Mouse (Mus musculus): ENCODE data around the gene Uhrf1. TPM values are rescaled to one million over a fixed set of nuclear protein-coding genes. Genes with fewer than 3 reads are reported as not detected.

The Uhrf1 gene
- polyA plus RNA-seq, 1 experiment, result 30.4 TPM

DNA sequence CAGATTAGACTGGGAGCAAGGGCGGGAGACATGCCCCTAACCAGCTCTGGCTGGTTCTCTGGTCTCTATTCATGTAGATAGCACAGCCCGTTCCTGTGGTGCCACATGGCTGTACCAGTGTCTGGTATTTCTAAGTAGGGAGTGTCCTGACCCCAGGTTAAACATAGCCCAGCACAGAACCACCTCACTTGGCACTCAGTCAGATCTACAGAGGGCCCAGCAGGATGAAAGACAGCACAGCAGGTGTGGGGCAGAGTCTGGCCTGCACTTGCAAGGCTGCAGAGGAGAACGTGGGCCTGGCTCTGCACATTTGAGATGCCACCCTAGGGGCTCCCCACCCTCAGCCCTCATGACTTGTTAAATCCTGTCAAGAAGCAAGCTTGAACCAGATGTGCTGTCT, 42.0 kb upstream of the Uhrf1 start:
- Histone ChIP-seq H3K4me1 (ENCODE audit: control insufficient read depth) (peaks cover 64% of the 10 kb centered on the region), H3K4me3 (replicated peaks) (no peak overlapping the region), H3K9me3 (ENCODE audit: control insufficient read depth, low read length) (no peaks in the 10 kb centered on the region), H3K36me3 (ENCODE audit: control insufficient read depth) (peaks cover 72% of the 10 kb centered on the region), H3K27me3 (ENCODE audit: control insufficient read depth) (no peaks in the 10 kb centered on the region)
- TF ChIP-seq TAL1 (IDR thresholded peaks at IDR 0.05; ENCODE audit: low read length) (no peak), GATA1 (IDR thresholded peaks at IDR 0.05; ENCODE audit: low read length) (no peak)

DNA sequence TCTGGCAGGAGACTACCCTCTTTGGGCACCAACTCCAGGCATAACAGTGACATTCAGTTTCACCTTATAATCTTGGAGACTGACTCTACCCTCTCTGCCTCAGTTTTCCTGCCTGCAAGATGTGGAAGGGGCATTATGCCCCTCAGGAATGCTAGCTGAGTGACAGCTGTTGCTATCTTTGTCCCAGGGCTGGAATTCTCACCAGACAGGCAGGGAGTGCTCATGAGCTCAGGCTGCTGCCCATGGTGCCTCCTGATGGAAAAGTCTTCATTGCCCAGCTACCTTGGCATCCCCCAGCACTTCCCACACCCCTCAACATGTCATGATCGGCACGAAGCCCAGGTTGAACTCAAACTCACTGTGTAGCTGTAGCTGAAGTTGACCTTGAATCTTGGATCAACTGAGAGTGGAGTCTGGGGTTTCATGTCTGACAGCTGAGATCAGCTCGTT, 40.5 kb upstream of the Uhrf1 start:
- peaks cover 68% of the 10 kb centered on the region for H3K36me3 ChIP-seq (ENCODE audit: control insufficient read depth)
- TF ChIP-seq TAL1 (IDR thresholded peaks at IDR 0.05; ENCODE audit: low read length), result no peak
- no peak for TF ChIP-seq GATA1 (IDR thresholded peaks at IDR 0.05; ENCODE audit: low read length)
- no peak overlapping the region for H3K4me3 ChIP-seq (replicated peaks)
- H3K27me3 ChIP-seq (ENCODE audit: control insufficient read depth), result no peaks in the 10 kb centered on the region
- H3K9me3 ChIP-seq (ENCODE audit: control insufficient read depth, low read length), result no peaks in the 10 kb centered on the region
- peaks cover 60% of the 10 kb centered on the region for H3K4me1 ChIP-seq (ENCODE audit: control insufficient read depth)

DNA sequence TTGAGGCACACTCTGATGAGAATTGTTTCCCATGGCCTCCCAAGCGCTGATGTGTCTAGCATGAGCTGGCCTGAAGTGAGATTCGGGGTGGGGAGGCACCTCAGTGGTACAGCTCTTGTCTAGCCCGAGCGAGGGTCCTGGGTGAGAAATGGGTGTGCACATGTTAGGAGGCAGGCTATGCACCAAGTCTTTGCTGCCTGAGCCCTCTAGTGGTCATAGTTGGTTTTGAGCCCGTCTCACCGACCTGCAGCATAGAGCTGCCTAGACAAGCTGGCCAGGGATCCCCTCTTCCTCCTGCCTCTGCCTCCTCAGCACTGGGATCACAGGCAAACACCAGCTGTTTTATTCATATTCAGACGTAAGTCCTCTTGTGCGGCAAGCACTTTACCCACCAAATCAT, 39.1 kb upstream of the Uhrf1 start:
- Histone ChIP-seq H3K4me1 (ENCODE audit: control insufficient read depth) (peaks cover 50% of the 10 kb centered on the region), H3K27me3 (ENCODE audit: control insufficient read depth) (no peaks in the 10 kb centered on the region), H3K36me3 (ENCODE audit: control insufficient read depth) (peaks cover 54% of the 10 kb centered on the region), H3K9me3 (ENCODE audit: control insufficient read depth, low read length) (no peaks in the 10 kb centered on the region), H3K4me3 (replicated peaks) (no peak overlapping the region)
- TF ChIP-seq GATA1 (IDR thresholded peaks at IDR 0.05; ENCODE audit: low read length) (no peak), TAL1 (IDR thresholded peaks at IDR 0.05; ENCODE audit: low read length) (no peak)

DNA sequence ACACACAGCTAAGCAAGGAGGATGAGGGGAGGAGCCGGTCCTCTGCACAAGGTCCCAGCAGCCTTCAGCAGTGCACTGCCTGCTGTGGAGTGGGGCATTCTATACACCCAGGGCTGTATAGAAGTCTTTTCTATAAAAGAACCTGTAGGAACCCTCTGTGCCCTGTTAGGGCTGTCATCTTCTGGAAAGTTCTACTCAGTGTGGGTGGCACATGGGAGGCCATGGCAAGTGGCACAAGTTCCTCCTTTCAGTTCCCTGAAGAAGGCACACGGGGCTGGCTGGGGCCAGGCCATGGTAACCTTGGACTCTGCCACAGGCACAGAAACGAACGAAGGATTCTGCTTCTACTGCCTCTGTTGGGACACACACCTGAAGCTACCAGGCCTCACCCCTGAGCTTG, 38.1 kb upstream of the Uhrf1 start:
- H3K9me3 ChIP-seq (ENCODE audit: control insufficient read depth, low read length), result no peaks in the 10 kb centered on the region
- no peak overlapping the region for H3K4me3 ChIP-seq (replicated peaks)
- H3K4me1 ChIP-seq (ENCODE audit: control insufficient read depth), result peaks cover 50% of the 10 kb centered on the region
- peaks cover 48% of the 10 kb centered on the region for H3K36me3 ChIP-seq (ENCODE audit: control insufficient read depth)
- TF ChIP-seq TAL1 (IDR thresholded peaks at IDR 0.05; ENCODE audit: low read length) (no peak), GATA1 (IDR thresholded peaks at IDR 0.05; ENCODE audit: low read length) (no peak)
- H3K27me3 ChIP-seq (ENCODE audit: control insufficient read depth), result no peaks in the 10 kb centered on the region

DNA sequence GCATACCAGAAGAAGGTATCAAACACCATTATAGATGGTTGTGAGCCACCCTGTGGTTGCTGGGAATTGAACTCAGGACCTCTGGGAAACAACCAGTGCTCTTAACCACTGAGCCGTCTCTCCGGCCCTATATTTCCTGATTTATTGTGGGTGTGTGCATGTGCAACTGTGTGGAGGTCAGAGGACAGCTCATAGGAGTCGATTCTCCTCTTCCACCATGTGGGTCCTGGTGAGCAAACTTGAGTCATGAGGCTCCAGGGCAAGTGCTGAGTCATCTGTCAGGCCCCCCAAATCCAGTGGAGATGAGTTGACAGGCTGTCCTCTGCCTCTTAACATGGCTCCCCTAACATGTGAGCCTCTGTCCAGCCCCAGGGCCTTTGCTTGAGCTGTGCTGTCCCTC, 37.3 kb upstream of the Uhrf1 start:
- H3K9me3 ChIP-seq (ENCODE audit: control insufficient read depth, low read length), result no peaks in the 10 kb centered on the region
- H3K36me3 ChIP-seq (ENCODE audit: control insufficient read depth), result peaks cover 48% of the 10 kb centered on the region
- peaks cover 50% of the 10 kb centered on the region for H3K4me1 ChIP-seq (ENCODE audit: control insufficient read depth)
- no peaks in the 10 kb centered on the region for H3K27me3 ChIP-seq (ENCODE audit: control insufficient read depth)
- TF ChIP-seq GATA1 (IDR thresholded peaks at IDR 0.05; ENCODE audit: low read length) (no peak), TAL1 (IDR thresholded peaks at IDR 0.05; ENCODE audit: low read length) (no peak)
- H3K4me3 ChIP-seq (replicated peaks), result no peak overlapping the region

DNA sequence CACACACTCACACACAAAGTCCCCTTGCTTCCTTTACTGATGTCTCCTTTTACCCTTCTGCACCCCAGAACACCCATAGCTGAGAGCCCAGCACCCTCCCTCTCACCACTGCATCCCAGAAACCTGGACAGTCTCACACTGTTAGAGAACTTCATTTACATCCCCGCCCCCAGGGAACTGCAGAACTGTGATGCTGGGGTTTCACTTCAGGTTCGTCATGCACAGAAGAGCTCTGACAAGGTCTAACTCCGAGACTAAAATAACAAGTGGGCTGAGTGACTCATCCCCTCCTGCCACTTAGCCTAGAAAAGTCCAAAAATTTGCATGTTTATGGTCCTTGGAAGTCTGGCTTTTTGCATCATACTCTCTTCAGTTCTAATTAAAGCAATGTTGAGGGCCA, 36.9 kb upstream of the Uhrf1 start:
- peaks cover 47% of the 10 kb centered on the region for H3K4me1 ChIP-seq (ENCODE audit: control insufficient read depth)
- TF ChIP-seq TAL1 (IDR thresholded peaks at IDR 0.05; ENCODE audit: low read length), result no peak
- no peak for TF ChIP-seq GATA1 (IDR thresholded peaks at IDR 0.05; ENCODE audit: low read length)

DNA sequence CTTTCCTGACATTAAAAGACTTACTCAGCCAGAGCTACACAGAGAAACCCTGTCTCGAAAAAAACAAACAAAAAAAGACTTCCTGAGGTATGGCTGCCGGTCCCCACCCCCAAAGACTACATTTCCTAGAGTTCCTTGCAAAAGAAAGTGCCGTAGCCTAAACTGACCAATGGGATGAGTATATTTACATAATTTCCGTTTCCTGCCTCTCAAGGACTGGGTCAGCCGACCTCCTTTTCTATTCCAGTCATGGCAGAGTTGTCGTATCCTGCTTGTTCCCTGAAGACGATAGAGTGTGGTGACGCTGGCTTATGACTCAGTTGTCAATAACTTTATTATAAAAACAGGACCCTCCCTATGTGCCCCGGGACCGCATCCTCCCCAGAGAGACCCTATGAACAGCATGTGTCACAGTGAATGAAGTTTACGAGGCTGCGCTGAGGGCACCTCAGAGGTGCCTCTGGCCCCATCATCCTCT, 33.9 kb upstream of the Uhrf1 start:
- Histone ChIP-seq H3K4me3 (replicated peaks) (peak overlapping the region; percentile 59), H3K36me3 (ENCODE audit: control insufficient read depth) (peaks cover 53% of the 10 kb centered on the region), H3K9me3 (ENCODE audit: control insufficient read depth, low read length) (no peaks in the 10 kb centered on the region), H3K27me3 (ENCODE audit: control insufficient read depth) (no peaks in the 10 kb centered on the region), H3K4me1 (ENCODE audit: control insufficient read depth) (peaks cover 53% of the 10 kb centered on the region)
- no peak for TF ChIP-seq GATA1 (IDR thresholded peaks at IDR 0.05; ENCODE audit: low read length)
- no peak for TF ChIP-seq TAL1 (IDR thresholded peaks at IDR 0.05; ENCODE audit: low read length)

More for the DNA sequence above, 36.9 kb upstream of the Uhrf1 start:
- H3K27me3 ChIP-seq (ENCODE audit: control insufficient read depth), result no peaks in the 10 kb centered on the region
- no peaks in the 10 kb centered on the region for H3K9me3 ChIP-seq (ENCODE audit: control insufficient read depth, low read length)
- peaks cover 48% of the 10 kb centered on the region for H3K36me3 ChIP-seq (ENCODE audit: control insufficient read depth)
- H3K4me3 ChIP-seq (replicated peaks), result no peak overlapping the region

DNA sequence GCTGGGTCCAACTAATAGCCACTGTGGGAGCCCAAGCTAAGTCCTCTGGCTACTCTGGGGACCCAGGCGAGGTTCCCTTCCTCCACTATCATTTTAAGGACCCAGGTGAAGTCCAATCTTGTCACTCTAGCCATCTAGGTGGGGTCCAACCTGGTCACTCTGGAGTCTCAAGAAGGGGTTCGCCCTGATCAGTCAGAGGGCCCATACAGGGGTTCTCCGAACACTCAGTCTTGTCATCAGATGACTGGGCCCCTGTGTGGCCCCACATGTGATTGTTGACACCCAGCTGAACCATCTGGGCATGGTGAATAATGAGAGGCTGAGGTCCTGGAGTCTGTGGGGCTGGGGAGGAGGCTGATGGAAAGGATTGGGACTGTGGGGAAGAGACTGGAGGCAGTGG, 33.4 kb upstream of the Uhrf1 start:
- peak overlapping the region; percentile 59 for H3K4me3 ChIP-seq (replicated peaks)
- H3K4me1 ChIP-seq (ENCODE audit: control insufficient read depth), result peaks cover 56% of the 10 kb centered on the region
- TF ChIP-seq GATA1 (IDR thresholded peaks at IDR 0.05; ENCODE audit: low read length), result no peak
- no peak for TF ChIP-seq TAL1 (IDR thresholded peaks at IDR 0.05; ENCODE audit: low read length)
- no peaks in the 10 kb centered on the region for H3K9me3 ChIP-seq (ENCODE audit: control insufficient read depth, low read length)
- H3K36me3 ChIP-seq (ENCODE audit: control insufficient read depth), result peaks cover 54% of the 10 kb centered on the region
- H3K27me3 ChIP-seq (ENCODE audit: control insufficient read depth), result no peaks in the 10 kb centered on the region

DNA sequence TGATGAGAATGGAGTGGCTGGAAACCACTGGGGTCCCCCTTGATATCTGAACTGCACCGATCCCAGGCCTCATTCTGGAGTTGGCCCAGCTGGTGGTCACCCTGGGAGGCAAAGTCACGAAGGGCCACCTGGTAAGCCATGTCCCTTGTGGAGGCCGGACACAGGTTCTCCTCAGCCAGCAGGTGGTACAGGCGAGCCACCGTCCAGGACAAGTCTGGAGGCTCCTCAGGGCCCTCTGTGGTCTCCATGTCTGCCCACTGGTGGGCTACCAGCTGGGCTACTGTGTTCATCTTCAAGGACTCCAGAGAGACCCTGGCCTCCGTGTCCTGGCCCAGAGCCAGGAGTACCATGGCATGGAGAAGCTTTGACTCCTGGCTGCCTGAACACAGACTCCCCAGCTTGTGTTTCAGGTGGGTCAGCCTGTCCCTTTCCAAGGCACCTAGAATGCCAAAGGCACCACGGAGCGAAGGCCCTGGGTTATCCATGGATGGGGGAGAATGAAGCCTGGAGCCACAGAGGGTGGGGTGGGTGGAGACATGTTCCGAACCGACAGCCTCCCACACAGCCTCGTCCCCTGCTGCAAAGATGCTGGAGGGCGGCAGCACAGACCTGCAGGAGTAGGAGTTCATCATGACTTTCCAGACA, 31.4 kb upstream of the Uhrf1 start:
- Histone ChIP-seq H3K4me3 (replicated peaks) (no peak overlapping the region), H3K9me3 (ENCODE audit: control insufficient read depth, low read length) (no peaks in the 10 kb centered on the region), H3K27me3 (ENCODE audit: control insufficient read depth) (no peaks in the 10 kb centered on the region), H3K36me3 (ENCODE audit: control insufficient read depth) (peaks cover 49% of the 10 kb centered on the region), H3K4me1 (ENCODE audit: control insufficient read depth) (peaks cover 60% of the 10 kb centered on the region)
- TF ChIP-seq GATA1 (IDR thresholded peaks at IDR 0.05; ENCODE audit: low read length) (no peak), TAL1 (IDR thresholded peaks at IDR 0.05; ENCODE audit: low read length) (no peak)

DNA sequence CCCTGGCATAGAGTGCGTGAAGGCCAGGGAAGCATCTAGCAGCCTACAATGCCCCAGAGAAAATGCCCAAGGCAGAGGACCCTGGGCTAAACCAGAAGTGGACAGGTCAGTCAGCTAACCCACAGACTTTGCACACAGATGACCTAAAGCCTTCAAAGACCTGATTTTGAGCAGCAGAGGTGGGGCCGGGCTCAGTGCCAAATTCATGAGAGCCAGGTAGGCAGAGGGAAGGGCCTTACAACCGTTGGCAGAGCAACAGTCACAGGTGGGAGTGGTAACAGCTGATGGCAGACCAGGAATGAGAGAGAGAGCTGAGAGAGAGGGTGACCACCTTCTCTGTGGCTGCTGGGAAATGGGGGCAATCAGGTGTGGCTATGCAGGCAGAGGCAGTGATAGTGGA, 30.5 kb upstream of the Uhrf1 start:
- TF ChIP-seq TAL1 (IDR thresholded peaks at IDR 0.05; ENCODE audit: low read length), result no peak
- TF ChIP-seq GATA1 (IDR thresholded peaks at IDR 0.05; ENCODE audit: low read length), result no peak
- H3K9me3 ChIP-seq (ENCODE audit: control insufficient read depth, low read length), result no peaks in the 10 kb centered on the region
- H3K4me1 ChIP-seq (ENCODE audit: control insufficient read depth), result peaks cover 68% of the 10 kb centered on the region
- H3K36me3 ChIP-seq (ENCODE audit: control insufficient read depth), result peaks cover 49% of the 10 kb centered on the region
- H3K4me3 ChIP-seq (replicated peaks), result no peak overlapping the region
- H3K27me3 ChIP-seq (ENCODE audit: control insufficient read depth), result no peaks in the 10 kb centered on the region

Measured in erythroblast, embryonic 14.5 days (primary cell).